ENCODE assay signal across 8 mouse cellular contexts in genomic region chr7:100658093-100658578, GRCm38 (mm10). TPM values are rescaled to one million over a fixed set of nuclear protein-coding genes. Genes with fewer than 3 reads are reported as not detected.
DNase-seq lines count a peak whose midpoint lies in the region; ATAC-seq and TF ChIP-seq lines count a peak whose summit lies in the region.

No protein-coding gene starts in this region.

- DNase-seq in heart, postnatal 14 days = no peak
- peak; percentile 22 for DNase-seq in heart, postnatal 0 days (ENCODE audit: low spot score)
- DNase-seq in limb, embryonic 10.5 days (ENCODE audit: low spot score) = peak; percentile 46
- no peak for DNase-seq in midbrain, embryonic 11.5 days (ENCODE audit: low spot score, missing footprints)
- no peak for DNase-seq in thymus, adult 2 months

- H3K4me1 ChIP-seq in heart, embryonic 15.5 days (replicated peaks) = peaks cover 5% of the 10 kb centered on the region
- H3K4me1 ChIP-seq in cortical plate, adult 2 months (ENCODE audit: control insufficient read depth, insufficient read depth, low read length) = no peaks in the 10 kb centered on the region
- H3K4me1 ChIP-seq in heart, postnatal 0 days (ENCODE audit: control insufficient read depth, insufficient read depth) = no peaks in the 10 kb centered on the region
- H3K4me1 ChIP-seq in limb, embryonic 10.5 days = peaks cover 22% of the 10 kb centered on the region
- peaks cover 23% of the 10 kb centered on the region for H3K4me1 ChIP-seq in midbrain, embryonic 11.5 days (ENCODE audit: control insufficient read depth, insufficient read depth, low read length)
- H3K4me1 ChIP-seq in thymus, adult 2 months (replicated peaks; ENCODE audit: control insufficient read depth, insufficient read depth, low read length) = peaks cover 6% of the 10 kb centered on the region; the same call in 1 of the 2 replicates

- no peaks in the 10 kb centered on the region for H3K27me3 ChIP-seq in heart, embryonic 15.5 days
- H3K27me3 ChIP-seq in heart, postnatal 0 days (ENCODE audit: control insufficient read depth, insufficient read depth, low read length) = no peaks in the 10 kb centered on the region
- no peaks in the 10 kb centered on the region for H3K27me3 ChIP-seq in limb, embryonic 10.5 days (ENCODE audit: low read depth, poor library complexity, severe bottlenecking)
- no peaks in the 10 kb centered on the region for H3K27me3 ChIP-seq in midbrain, embryonic 11.5 days (ENCODE audit: control insufficient read depth, insufficient read depth, low read length)
- no peaks in the 10 kb centered on the region for H3K27me3 ChIP-seq in thymus, adult 2 months (ENCODE audit: control insufficient read depth, insufficient read depth, low read length)

- no peak overlapping the region for H3K27ac ChIP-seq in heart, embryonic 15.5 days
- H3K27ac ChIP-seq in cortical plate, adult 2 months (ENCODE audit: insufficient read depth, low read length) = peak overlapping the region; percentile 9; the same call in 1 of the 2 replicates
- H3K27ac ChIP-seq in heart, postnatal 0 days (ENCODE audit: low read depth) = no peak overlapping the region
- H3K27ac ChIP-seq in limb, embryonic 10.5 days = no peak overlapping the region
- no peak overlapping the region for H3K27ac ChIP-seq in midbrain, embryonic 11.5 days (ENCODE audit: low read depth, low read length)
- no peak overlapping the region for H3K27ac ChIP-seq in thymus, adult 2 months (ENCODE audit: control insufficient read depth, insufficient read depth, low read length)

- peak overlapping the region; percentile 30; the same call in 1 of the 2 replicates for H3K4me2 ChIP-seq in heart, embryonic 15.5 days
- H3K4me2 ChIP-seq in heart, postnatal 0 days (ENCODE audit: low read depth, low read length) = no peak overlapping the region
- H3K4me2 ChIP-seq in midbrain, embryonic 11.5 days = no peak overlapping the region

- no peak overlapping the region for H3K9ac ChIP-seq in heart, embryonic 15.5 days
- H3K9ac ChIP-seq in heart, postnatal 0 days (replicated peaks; ENCODE audit: low read depth, low read length) = no peak overlapping the region
- no peak overlapping the region for H3K9ac ChIP-seq in midbrain, embryonic 11.5 days (ENCODE audit: low read length)

- no peak for TF ChIP-seq CTCF in cortical plate, adult 2 months (IDR thresholded peaks at IDR 0.05; ENCODE audit: extremely low read depth, insufficient read depth, low read length)
- TF ChIP-seq CTCF in heart, postnatal 0 days (IDR thresholded peaks at IDR 0.05; ENCODE audit: low read depth) = no peak
- TF ChIP-seq CTCF in thymus, adult 2 months (IDR thresholded peaks at IDR 0.05; ENCODE audit: borderline replicate concordance, control insufficient read depth, extremely low read depth, insufficient read depth, low read length, poor library complexity) = no peak

- TF ChIP-seq POLR2A in cortical plate, adult 2 months (IDR thresholded peaks at IDR 0.05; ENCODE audit: extremely low read depth, insufficient read depth, low read length) = peak; percentile 22; the same call in 1 of the 2 replicates
- TF ChIP-seq POLR2A in thymus, adult 2 months (IDR thresholded peaks at IDR 0.05; ENCODE audit: control insufficient read depth, extremely low read depth, insufficient read depth, low read length, poor library complexity) = no peak

- H3K36me3 ChIP-seq in heart, embryonic 15.5 days = no peaks in the 10 kb centered on the region
- no peaks in the 10 kb centered on the region for H3K36me3 ChIP-seq in heart, postnatal 0 days (replicated peaks; ENCODE audit: control insufficient read depth, insufficient read depth, low read length)
- H3K36me3 ChIP-seq in limb, embryonic 10.5 days = no peaks in the 10 kb centered on the region
- H3K36me3 ChIP-seq in midbrain, embryonic 11.5 days (ENCODE audit: control insufficient read depth, insufficient read depth, low read length) = no peaks in the 10 kb centered on the region
- no peaks in the 10 kb centered on the region for H3K36me3 ChIP-seq in thymus, adult 2 months (ENCODE audit: control insufficient read depth, insufficient read depth, low read length)

- peak overlapping the region; percentile 19 for H3K4me3 ChIP-seq in heart, embryonic 15.5 days
- H3K4me3 ChIP-seq in cortical plate, adult 2 months (ENCODE audit: insufficient read depth, low read length) = peak overlapping the region; percentile 21
- no peak overlapping the region for H3K4me3 ChIP-seq in heart, postnatal 0 days (ENCODE audit: low read depth, low read length)
- H3K4me3 ChIP-seq in limb, embryonic 10.5 days = 0 out of 2 replicates have a peak overlapping the region, but pooled peaks have one; percentile 20
- no peak overlapping the region for H3K4me3 ChIP-seq in midbrain, embryonic 11.5 days (ENCODE audit: low read depth, low read length)
- H3K4me3 ChIP-seq in thymus, adult 2 months (ENCODE audit: control insufficient read depth, insufficient read depth, low read length) = no peak overlapping the region

- no peak for TF ChIP-seq EP300 in heart, postnatal 0 days (IDR thresholded peaks at IDR 0.05; ENCODE audit: low read depth)

- no peaks in the 10 kb centered on the region for H3K9me3 ChIP-seq in heart, embryonic 15.5 days (replicated peaks)
- H3K9me3 ChIP-seq in heart, postnatal 0 days (replicated peaks; ENCODE audit: control insufficient read depth, low read length) = no peaks in the 10 kb centered on the region
- H3K9me3 ChIP-seq in limb, embryonic 10.5 days (replicated peaks) = no peaks in the 10 kb centered on the region
- H3K9me3 ChIP-seq in midbrain, embryonic 11.5 days (ENCODE audit: control insufficient read depth, low read length) = no peaks in the 10 kb centered on the region

- no peak for ATAC-seq in heart, embryonic 15.5 days (replicated peaks; ENCODE audit: insufficient number of reproducible peaks, insufficient read depth, low FRiP score, low read depth)
- 0 out of 2 replicates have a peak, but pooled peaks have one; percentile 34 for ATAC-seq in heart, postnatal 0 days (ENCODE audit: insufficient read depth, low read depth)
- peak; percentile 31; the same call in 1 of the 2 replicates for ATAC-seq in midbrain, embryonic 11.5 days (ENCODE audit: low FRiP score)
- ATAC-seq in monocyte, adult 5-6 weeks (replicated peaks; ENCODE audit: insufficient number of reproducible peaks, low FRiP score, low TSS enrichment, poor library complexity, severe bottlenecking) = no peak

- WGBS in heart, embryonic 15.5 days = 28% methylated on average over 18 of the region's 18 CpGs
- WGBS in heart, postnatal 0 days = 35% methylated on average over 18 of the region's 18 CpGs
- whole genome bisulfite sequencing in limb, embryonic 10.5 days = 34% methylated on average over 18 of the region's 18 CpGs
- 33% methylated on average over 18 of the region's 18 CpGs for WGBS in midbrain, embryonic 11.5 days
- WGBS in thymus, adult 2 months = 78% methylated on average over 18 of the region's 18 CpGs

- intact Hi-C loops in heart, postnatal 14 days (cut with DNase I) = no loop called here

RNA-seq across cellular contexts. Expression of gene Plekhb1, which starts 4.1 kb away (rescaled TPM):
- polyA plus RNA-seq in heart, embryonic 15.5 days (2015; fragmentation: Nextera tagmentation; extraction: Ambion mirVana) = 1.7 and 4.7 TPM in 2 replicates
- 1 to 10 TPM; 1.8 to 2.3 TPM for total RNA-seq in heart, postnatal 14 days (2021)
- polyA plus RNA-seq in cortical plate, adult 2 months (2012; rRNA removed) = 567 and 661 TPM in 2 replicates
- 2.7 TPM in 1 of 2 replicates, not detected in the other for total RNA-seq in heart, postnatal 0 days (2014; rRNA removed; ENCODE audit: low replicate concordance)
- polyA plus RNA-seq in heart, postnatal 0 days (2015; fragmentation: Nextera tagmentation; extraction: Ambion mirVana) = 1.0 and 1.1 TPM in 2 replicates
- 0.83 and 1.5 TPM in 2 replicates for polyA plus RNA-seq in limb, embryonic 10.5 days (2016; fragmentation: Nextera tagmentation; extraction: Ambion mirVana)
- polyA plus RNA-seq in midbrain, embryonic 11.5 days (2014; fragmentation: Nextera tagmentation; extraction: Ambion mirVana) = 3.6 and 4.3 TPM in 2 replicates
- 70.5 and 82.2 TPM in 2 replicates for polyA plus RNA-seq in thymus, adult 2 months (2012; rRNA removed)
- not detected in 3 replicates for total RNA-seq in monocyte, adult 5-6 weeks (2017)

RNA-seq across cellular contexts. Expression of gene Fam168a, which starts 48.3 kb away (rescaled TPM):
- 27.3 and 28.3 TPM in 2 replicates for polyA plus RNA-seq in heart, embryonic 15.5 days (2015; fragmentation: Nextera tagmentation; extraction: Ambion mirVana)
- total RNA-seq in heart, postnatal 14 days (2021) = 10 to 100 TPM; 46.6 to 50.7 TPM
- polyA plus RNA-seq in cortical plate, adult 2 months (2012; rRNA removed) = 123 and 126 TPM in 2 replicates
- 22.0 and 29.0 TPM in 2 replicates for total RNA-seq in heart, postnatal 0 days (2014; rRNA removed; ENCODE audit: low replicate concordance)
- polyA plus RNA-seq in heart, postnatal 0 days (2015; fragmentation: Nextera tagmentation; extraction: Ambion mirVana) = 19.7 and 20.0 TPM in 2 replicates
- 29.6 and 39.6 TPM in 2 replicates for polyA plus RNA-seq in limb, embryonic 10.5 days (2016; fragmentation: Nextera tagmentation; extraction: Ambion mirVana)
- polyA plus RNA-seq in midbrain, embryonic 11.5 days (2014; fragmentation: Nextera tagmentation; extraction: Ambion mirVana) = 34.8 and 36.3 TPM in 2 replicates
- 144 and 178 TPM in 2 replicates for polyA plus RNA-seq in thymus, adult 2 months (2012; rRNA removed)
- 19.8 to 44.1 TPM (median 20.5 TPM) in 3 replicates for total RNA-seq in monocyte, adult 5-6 weeks (2017)

RNA-seq across cellular contexts. Expression of gene Mrpl48, which starts 50.0 kb away (rescaled TPM):
- 72.2 and 89.3 TPM in 2 replicates for polyA plus RNA-seq in heart, embryonic 15.5 days (2015; fragmentation: Nextera tagmentation; extraction: Ambion mirVana)
- 10 to 100 TPM; 65.9 to 70.4 TPM for total RNA-seq in heart, postnatal 14 days (2021)
- polyA plus RNA-seq in cortical plate, adult 2 months (2012; rRNA removed) = 82.6 and 84.8 TPM in 2 replicates
- 32.6 and 54.8 TPM in 2 replicates for total RNA-seq in heart, postnatal 0 days (2014; rRNA removed; ENCODE audit: low replicate concordance)
- polyA plus RNA-seq in heart, postnatal 0 days (2015; fragmentation: Nextera tagmentation; extraction: Ambion mirVana) = 119 and 121 TPM in 2 replicates
- 57.3 and 59.5 TPM in 2 replicates for polyA plus RNA-seq in limb, embryonic 10.5 days (2016; fragmentation: Nextera tagmentation; extraction: Ambion mirVana)
- 62.9 and 70.2 TPM in 2 replicates for polyA plus RNA-seq in midbrain, embryonic 11.5 days (2014; fragmentation: Nextera tagmentation; extraction: Ambion mirVana)
- polyA plus RNA-seq in thymus, adult 2 months (2012; rRNA removed) = 11.3 and 12.2 TPM in 2 replicates
- total RNA-seq in monocyte, adult 5-6 weeks (2017) = 20.6 to 32.6 TPM (median 24.3 TPM) in 3 replicates

RNA-seq across cellular contexts. Expression of gene Rab6a, which starts 50.9 kb away (rescaled TPM):
- polyA plus RNA-seq in heart, embryonic 15.5 days (2015; fragmentation: Nextera tagmentation; extraction: Ambion mirVana) = 85.1 and 85.5 TPM in 2 replicates
- 10 to 100 TPM; 66.0 to 67.1 TPM for total RNA-seq in heart, postnatal 14 days (2021)
- 319 and 331 TPM in 2 replicates for polyA plus RNA-seq in cortical plate, adult 2 months (2012; rRNA removed)
- total RNA-seq in heart, postnatal 0 days (2014; rRNA removed; ENCODE audit: low replicate concordance) = 66.0 and 87.6 TPM in 2 replicates
- polyA plus RNA-seq in heart, postnatal 0 days (2015; fragmentation: Nextera tagmentation; extraction: Ambion mirVana) = 73.8 and 78.1 TPM in 2 replicates
- 81.9 and 92.3 TPM in 2 replicates for polyA plus RNA-seq in limb, embryonic 10.5 days (2016; fragmentation: Nextera tagmentation; extraction: Ambion mirVana)
- 180 and 198 TPM in 2 replicates for polyA plus RNA-seq in midbrain, embryonic 11.5 days (2014; fragmentation: Nextera tagmentation; extraction: Ambion mirVana)
- polyA plus RNA-seq in thymus, adult 2 months (2012; rRNA removed) = 25.9 and 36.9 TPM in 2 replicates
- total RNA-seq in monocyte, adult 5-6 weeks (2017) = 94.9 to 99.8 TPM (median 95.1 TPM) in 3 replicates

Comparison
In these comparisons a context has a peak if more than half of its experiments do, and no peak if none do; other contexts are left out.
1. ATAC-seq: peak in heart, postnatal 0 days (single experiment) and midbrain, embryonic 11.5 days (single experiment); none in heart, embryonic 15.5 days (single experiment) and monocyte, adult 5-6 weeks (single experiment).
2. H3K4me3 ChIP-seq: peak in heart, embryonic 15.5 days (single experiment), cortical plate, adult 2 months (single experiment) and limb, embryonic 10.5 days (single experiment); none in heart, postnatal 0 days (single experiment), midbrain, embryonic 11.5 days (single experiment) and thymus, adult 2 months (single experiment).
3. DNase-seq: peak in heart, postnatal 0 days (single experiment) and limb, embryonic 10.5 days (single experiment); none in heart, postnatal 14 days (0 of 2), midbrain, embryonic 11.5 days (single experiment) and thymus, adult 2 months (single experiment).
4. RNA of gene Plekhb1, which starts 4.1 kb away (polyA plus RNA-seq): 567 to 661 TPM in cortical plate, adult 2 months and 70.5 to 82.2 TPM in thymus, adult 2 months; 3.6 to 4.3 TPM in midbrain, embryonic 11.5 days, 1.7 to 4.7 TPM in heart, embryonic 15.5 days, 0.83 to 1.5 TPM in limb, embryonic 10.5 days and 1.0 to 1.1 TPM in heart, postnatal 0 days; every median in the first group is over 10 times any median in the second.